Mouse (Mus musculus) limb, embryonic 14.5 days (tissue): ENCODE measurements at regions not wholly inside any gene's neighbourhood (a gene's known extent, or its start where the extent isn't known, plus 50 kb on each side); places are given as distances from the start of the nearest gene placed in this dataset.

Experiments
- ATAC-seq: fragments of 200-750 bp; cut with Nextera tagmentation; 2 replicates; pipeline ENCODE4 v1.8.0; 2017; ENCODE audit warnings: low read depth, moderate number of reproducible peaks, moderate TSS enrichment; ENCODE audit not compliant: low FRiP score
- DNase-seq: peaks from one replicate; pipeline ENCODE4 v3.0.0-alpha.2; 2015; ENCODE audit warnings: low spot score
- H3K27ac ChIP-seq: fragments of 300-500 bp; sonication (generic); replicated peaks from 2 replicates; pipeline ENCODE4 v1.5.1; 2014; ENCODE audit warnings: low read depth, mild to moderate bottlenecking, low read length, moderate library complexity, mixed read lengths
- H3K27me3 ChIP-seq: fragments of 300-500 bp; sonication (generic); 2 replicates; pipeline ENCODE4 v1.6.1; 2014; ENCODE audit warnings: low read length, mixed read lengths; ENCODE audit not compliant: control insufficient read depth, insufficient read depth
- H3K36me3 ChIP-seq: fragments of 300-500 bp; sonication (generic); 2 replicates; pipeline ENCODE4 v1.6.1; 2014; ENCODE audit warnings: mild to moderate bottlenecking, low read length, moderate library complexity, mixed read lengths; ENCODE audit not compliant: control insufficient read depth, insufficient read depth
- H3K4me1 ChIP-seq: fragments of 300-500 bp; sonication (generic); 2 replicates; pipeline ENCODE4 v1.6.1; 2014; ENCODE audit warnings: antibody characterized with exemption, low read length, mixed read lengths; ENCODE audit not compliant: control insufficient read depth, insufficient read depth
- H3K4me2 ChIP-seq: fragments of 300-500 bp; sonication (generic); replicated peaks from 2 replicates; pipeline ENCODE4 v1.6.1; 2014; ENCODE audit warnings: low read depth, mild to moderate bottlenecking, low read length, moderate library complexity; ENCODE audit not compliant: severe bottlenecking
- H3K4me3 ChIP-seq: fragments of 300-500 bp; sonication (generic); replicated peaks from 2 replicates; pipeline ENCODE4 v1.5.1; 2014; ENCODE audit warnings: low read length
- H3K9ac ChIP-seq: fragments of 300-500 bp; sonication (generic); 2 replicates; pipeline ENCODE4 v1.6.1; 2014; ENCODE audit warnings: mild to moderate bottlenecking, low read depth, low read length, moderate library complexity; ENCODE audit not compliant: severe bottlenecking
- H3K9me3 ChIP-seq: fragments of 300-500 bp; sonication (generic); 2 replicates; pipeline ENCODE4 v1.6.1; 2016; ENCODE audit warnings: low read length; ENCODE audit not compliant: control insufficient read depth
- POLR2A ChIP-seq: fragments of 200-500 bp; IDR thresholded peaks from 2 replicates; pipeline ENCODE4 v1.8.0; 2012; ENCODE audit warnings: inconsistent platforms, mild to moderate bottlenecking, moderate library complexity, borderline replicate concordance; ENCODE audit not compliant: insufficient read depth, insufficient read length; ENCODE audit errors: extremely low read depth
- WGBS: fragments of 180-500 bp; shearing (Covaris S2); extraction: QIAGEN DNeasy Blood & Tissue Kit; methylation state at CpG from one replicate; pipeline ENCODE4 v1.1.7; 2014; 5-methylcytosine and 5-hydroxymethylcytosine counted together

DNA sequence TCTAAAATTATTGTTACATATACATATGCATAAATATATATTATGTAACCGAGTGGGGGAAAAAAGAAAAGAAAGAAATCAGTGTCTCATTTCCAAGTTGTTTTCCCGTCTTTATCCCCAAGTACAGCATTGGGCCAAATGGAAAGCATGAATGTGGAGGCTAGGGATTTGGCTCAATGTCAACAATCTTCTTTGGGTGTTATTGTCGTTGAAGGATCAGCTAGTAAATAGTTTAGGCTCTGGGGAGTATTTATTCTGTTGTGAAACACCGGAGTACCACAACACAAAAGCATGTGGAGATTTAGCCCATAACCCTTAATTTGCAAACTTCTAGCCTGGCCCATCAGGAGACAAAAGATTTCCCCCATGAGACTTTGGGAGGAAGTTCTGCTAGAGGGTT is 105.8 kb upstream of the Maf start:
- Histone ChIP-seq H3K9ac (no peak overlapping the region), H3K36me3 (no peaks in the 10 kb centered on the region), H3K27ac (no peak overlapping the region), H3K9me3 (no peaks in the 10 kb centered on the region), H3K27me3 (no peaks in the 10 kb centered on the region), H3K4me1 (no peaks in the 10 kb centered on the region), H3K4me3 (no peak overlapping the region), H3K4me2 (no peak overlapping the region)
- ATAC-seq (no peak), DNase-seq (no peak)
- WGBS: 66% methylated on average over 4 of the region's 4 CpGs
- TF ChIP-seq POLR2A: no peak

DNA sequence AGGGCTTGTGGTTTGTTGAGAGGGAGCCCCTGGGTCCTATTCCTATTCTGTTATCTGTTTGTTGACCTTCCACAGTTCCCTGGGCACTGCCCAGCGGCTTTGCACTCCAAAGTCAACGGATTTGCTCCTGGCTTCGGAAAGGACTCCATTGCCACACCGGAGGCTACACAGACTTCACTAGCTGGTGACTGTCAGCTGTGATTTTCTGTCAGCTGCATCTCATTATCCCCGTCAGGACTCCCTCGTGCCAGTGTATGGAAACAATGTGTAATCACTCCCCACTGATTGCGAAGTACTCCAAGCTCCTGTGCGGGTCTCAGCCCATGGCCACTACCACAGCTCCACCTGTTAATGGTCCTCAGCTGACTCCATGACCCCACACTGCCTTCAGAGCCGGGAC is 99.0 kb upstream of the Maf start:
- ATAC-seq: no peak
- no peak for TF ChIP-seq POLR2A
- no peak overlapping the region for H3K4me2 ChIP-seq
- no peaks in the 10 kb centered on the region for H3K9me3 ChIP-seq
- no peak overlapping the region; the same call in 1 of the 2 replicates for H3K9ac ChIP-seq
- 0 out of 2 replicates have a peak, but pooled peaks cover 5% of the 10 kb centered on the region for H3K4me1 ChIP-seq
- H3K4me3 ChIP-seq: no peak overlapping the region
- 26% methylated on average over 9 of the region's 9 CpGs for WGBS
- no peak overlapping the region for H3K27ac ChIP-seq
- DNase-seq: peak; percentile 35
- no peaks in the 10 kb centered on the region for H3K27me3 ChIP-seq
- H3K36me3 ChIP-seq: no peaks in the 10 kb centered on the region

DNA sequence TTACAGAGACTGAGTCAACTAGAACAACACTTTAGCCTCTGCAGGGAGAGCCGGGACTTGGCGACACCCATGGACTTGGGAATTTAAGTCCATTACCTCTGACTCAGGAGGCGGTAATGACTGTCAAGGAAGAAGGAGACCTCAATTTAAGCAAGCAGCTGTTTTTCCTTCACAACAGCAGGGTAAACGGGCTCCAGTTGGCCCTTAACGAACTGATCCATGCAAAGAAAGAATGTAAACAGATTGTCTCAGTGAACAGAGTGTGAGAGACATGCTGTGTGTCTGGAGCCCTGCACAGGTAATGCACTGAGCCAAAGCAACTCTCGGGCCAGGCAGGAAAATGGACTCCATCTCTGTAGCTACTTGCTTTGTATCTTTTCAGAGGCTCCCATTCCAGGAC is 98.5 kb upstream of the Maf start:
- Histone ChIP-seq H3K4me2 (no peak overlapping the region), H3K27ac (no peak overlapping the region), H3K27me3 (no peaks in the 10 kb centered on the region), H3K4me1 (0 out of 2 replicates have a peak, but pooled peaks cover 5% of the 10 kb centered on the region), H3K4me3 (no peak overlapping the region), H3K9me3 (no peaks in the 10 kb centered on the region), H3K36me3 (no peaks in the 10 kb centered on the region), H3K9ac (no peak overlapping the region)
- no peak for DNase-seq
- WGBS: 46% methylated on average over 6 of the region's 6 CpGs
- TF ChIP-seq POLR2A: no peak
- ATAC-seq: no peak

DNA sequence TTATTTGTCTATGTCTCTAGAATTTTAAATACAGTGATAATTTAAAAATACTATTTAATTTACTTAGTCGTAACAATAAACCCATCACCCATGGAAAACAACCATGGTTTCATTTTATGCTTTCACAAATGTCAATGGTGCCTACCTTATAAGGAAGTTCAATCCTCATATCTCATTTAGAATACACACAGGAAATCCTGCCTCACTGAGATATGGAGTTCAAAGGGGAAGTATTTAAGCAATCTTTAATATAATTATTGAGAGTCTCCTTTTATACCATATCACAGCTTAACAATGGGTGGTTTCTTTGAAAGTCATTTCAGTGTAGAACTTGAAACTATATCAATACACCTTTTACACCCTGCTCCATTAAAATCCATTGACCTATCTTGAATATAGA is 86.0 kb upstream of the Maf start:
- no peak for DNase-seq

DNA sequence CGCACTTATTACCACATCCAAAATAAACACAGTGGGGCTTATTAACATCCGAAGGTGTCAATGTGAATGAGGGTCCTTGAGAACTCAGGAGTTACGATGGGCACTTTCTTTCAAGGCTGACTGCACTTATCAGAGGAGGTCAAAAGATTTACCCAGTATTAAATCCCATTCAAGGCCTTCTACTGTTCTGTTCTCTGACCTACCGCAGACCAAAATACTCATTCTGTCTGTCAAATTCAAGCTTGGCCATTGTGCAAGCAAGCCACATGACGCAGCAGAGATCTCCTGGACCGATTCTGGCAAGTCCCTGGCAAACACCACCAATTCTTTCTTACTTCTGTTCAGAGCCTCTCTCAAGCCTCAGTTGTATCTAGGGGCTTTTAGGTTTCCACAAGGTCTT is 80.8 kb upstream of the Maf start:
- H3K4me2 ChIP-seq: no peak overlapping the region
- H3K9ac ChIP-seq: no peak overlapping the region
- no peaks in the 10 kb centered on the region for H3K9me3 ChIP-seq
- DNase-seq: no peak
- no peaks in the 10 kb centered on the region for H3K27me3 ChIP-seq
- H3K4me3 ChIP-seq: no peak overlapping the region
- no peak for TF ChIP-seq POLR2A
- no peak overlapping the region for H3K27ac ChIP-seq
- WGBS: 74% methylated on average over 6 of the region's 6 CpGs
- ATAC-seq: no peak
- no peaks in the 10 kb centered on the region for H3K36me3 ChIP-seq
- H3K4me1 ChIP-seq: no peaks in the 10 kb centered on the region

More for the DNA sequence above, 86.0 kb upstream of the Maf start:
- TF ChIP-seq POLR2A: no peak
- WGBS: 80% methylated on average over 1 of the region's 1 CpGs
- H3K36me3 ChIP-seq: no peaks in the 10 kb centered on the region
- H3K9me3 ChIP-seq: no peaks in the 10 kb centered on the region
- ATAC-seq: no peak
- no peaks in the 10 kb centered on the region for H3K4me1 ChIP-seq
- H3K27me3 ChIP-seq: no peaks in the 10 kb centered on the region
- H3K9ac ChIP-seq: no peak overlapping the region
- no peak overlapping the region for H3K27ac ChIP-seq
- H3K4me2 ChIP-seq: no peak overlapping the region
- H3K4me3 ChIP-seq: no peak overlapping the region

DNA sequence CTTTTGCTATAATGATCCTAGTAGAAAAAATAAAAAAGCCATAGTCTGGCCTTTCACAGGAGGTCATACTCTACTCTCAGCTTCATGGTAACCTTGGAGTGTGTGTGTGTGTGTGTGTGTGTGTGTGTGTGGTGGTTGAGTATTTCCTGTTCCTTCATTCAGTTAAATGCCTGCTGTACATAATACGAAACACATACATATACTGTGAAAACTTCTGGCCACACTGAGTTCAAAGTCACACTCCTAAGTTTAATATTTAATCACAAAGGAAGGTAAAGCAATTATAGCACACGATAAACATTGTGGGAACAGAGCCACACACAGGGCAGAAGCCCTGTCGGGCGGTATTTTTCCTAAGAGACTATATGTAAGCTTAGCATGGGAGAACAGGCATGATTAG is 78.6 kb upstream of the Maf start:
- H3K27ac ChIP-seq: no peak overlapping the region
- H3K36me3 ChIP-seq: no peaks in the 10 kb centered on the region
- WGBS: 90% methylated on average over 4 of the region's 4 CpGs
- no peaks in the 10 kb centered on the region for H3K4me1 ChIP-seq
- no peaks in the 10 kb centered on the region for H3K27me3 ChIP-seq
- H3K4me3 ChIP-seq: no peak overlapping the region
- no peaks in the 10 kb centered on the region for H3K9me3 ChIP-seq
- H3K4me2 ChIP-seq: no peak overlapping the region
- ATAC-seq: no peak
- TF ChIP-seq POLR2A: no peak
- H3K9ac ChIP-seq: no peak overlapping the region
- no peak for DNase-seq
